Mouse (Mus musculus): ENCODE measurements at regions not wholly inside any gene's neighbourhood (a gene's known extent, or its start where the extent isn't known, plus 50 kb on each side); places are given as distances from the start of the nearest gene placed in this dataset.

GRCm38 (mm10) chr19:45310291-45310881 is 53.1 kb upstream of the Btrc start:
- TF ChIP-seq GATA1 (IDR thresholded peaks at IDR 0.05; ENCODE audit: low read length) = no peak
- no peak for TF ChIP-seq TAL1 (IDR thresholded peaks at IDR 0.05; ENCODE audit: low read length)
